Mouse (Mus musculus): ENCODE results near the gene Zfp87.

Gene Zfp87

DNA sequence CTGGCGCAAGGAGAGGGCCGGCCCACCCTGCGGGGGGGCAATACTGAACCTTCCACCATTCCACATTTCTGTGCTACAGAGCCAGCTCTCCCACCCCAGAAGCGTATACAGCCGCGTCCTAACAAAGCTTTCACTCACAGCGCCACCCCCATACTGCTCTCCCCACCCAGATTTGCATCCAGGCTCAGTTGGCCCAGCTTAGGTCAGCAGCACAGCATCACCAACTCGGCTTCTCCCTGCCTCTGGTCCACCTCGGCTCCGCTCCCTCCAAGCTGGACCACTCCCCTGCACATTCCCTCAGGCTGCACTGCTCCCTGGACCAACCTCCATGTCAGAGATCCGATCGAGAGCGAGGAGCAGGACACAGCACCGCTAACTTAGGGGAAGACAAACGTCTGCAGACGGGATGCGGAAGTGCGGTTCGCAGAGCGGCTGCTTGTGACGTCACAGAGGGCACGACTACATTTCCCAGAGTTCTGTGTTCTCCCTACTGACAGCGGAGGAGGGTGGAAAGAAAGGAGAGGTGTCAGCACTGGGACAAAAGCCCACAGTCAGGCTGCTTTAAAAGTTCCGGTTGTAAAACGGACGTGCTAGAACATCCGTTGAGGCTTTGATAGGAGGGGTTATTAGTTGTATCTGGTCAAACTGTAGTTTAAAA, at the start of gene Zfp87, which contains the start of gene Gm26965:
Gene Zfp87 (minus strand): TSS at position 425 of the 658 bp plus-strand sequence.
Gene Gm26965 (minus strand): TSS at position 399 of the 658 bp plus-strand sequence.
- peak; percentile 84 for DNase-seq (ENCODE audit: low read depth)

DNA sequence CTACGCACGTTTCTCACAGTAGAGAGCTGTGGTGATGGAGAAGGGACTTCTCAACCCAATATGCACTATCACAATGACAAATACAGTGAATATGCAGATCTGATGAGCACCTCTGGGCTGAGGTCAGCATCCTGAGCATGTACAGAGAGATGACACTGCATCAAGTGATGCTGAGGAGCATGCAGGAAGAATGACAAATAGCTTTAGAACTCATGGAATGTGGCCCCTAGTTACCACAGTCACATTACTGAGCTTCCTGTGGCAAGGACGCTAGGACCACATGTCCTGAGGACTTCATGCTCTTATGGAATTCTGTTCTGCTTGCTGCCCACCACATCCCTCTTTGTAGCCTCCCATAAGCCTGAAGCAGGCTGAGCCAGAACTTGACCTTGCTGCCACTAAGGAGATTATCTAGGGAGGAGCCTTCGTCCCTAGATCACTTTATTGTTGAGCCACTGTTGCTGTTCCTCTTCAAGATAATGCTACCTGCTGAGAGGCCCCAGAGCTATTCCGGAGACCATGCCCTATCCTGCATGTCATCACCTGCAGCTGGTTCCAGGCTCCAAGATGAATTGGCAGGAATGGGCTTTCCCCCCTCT, 46.7 kb upstream of the Zfp87 start:
- DNase-seq (ENCODE audit: low read depth), result no peak

DNA sequence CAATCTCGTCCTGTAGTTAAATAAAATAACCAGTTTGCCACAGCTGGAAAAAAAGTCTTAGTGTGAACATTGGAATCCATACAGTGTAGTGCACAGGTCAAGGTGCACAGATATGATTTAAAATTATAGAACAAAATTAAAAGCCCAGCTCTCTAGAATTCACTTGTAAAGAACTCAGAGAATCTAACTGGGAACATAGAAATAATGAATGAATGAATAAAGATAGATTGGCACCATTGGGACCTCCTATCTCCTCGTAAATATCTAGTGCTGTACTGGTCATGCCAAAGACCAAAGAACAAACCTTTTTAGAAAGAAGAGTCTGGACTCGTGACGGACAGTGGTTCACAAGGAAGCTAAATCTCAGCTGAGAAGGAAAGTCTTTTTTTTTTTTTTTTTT, 27.8 kb upstream of the Zfp87 start, which contains the start of gene Zfp748:
Gene Zfp748 (minus strand): TSS at position 101 of the 400 bp plus-strand sequence.
- DNase-seq (ENCODE audit: low read depth), result no peak

DNA sequence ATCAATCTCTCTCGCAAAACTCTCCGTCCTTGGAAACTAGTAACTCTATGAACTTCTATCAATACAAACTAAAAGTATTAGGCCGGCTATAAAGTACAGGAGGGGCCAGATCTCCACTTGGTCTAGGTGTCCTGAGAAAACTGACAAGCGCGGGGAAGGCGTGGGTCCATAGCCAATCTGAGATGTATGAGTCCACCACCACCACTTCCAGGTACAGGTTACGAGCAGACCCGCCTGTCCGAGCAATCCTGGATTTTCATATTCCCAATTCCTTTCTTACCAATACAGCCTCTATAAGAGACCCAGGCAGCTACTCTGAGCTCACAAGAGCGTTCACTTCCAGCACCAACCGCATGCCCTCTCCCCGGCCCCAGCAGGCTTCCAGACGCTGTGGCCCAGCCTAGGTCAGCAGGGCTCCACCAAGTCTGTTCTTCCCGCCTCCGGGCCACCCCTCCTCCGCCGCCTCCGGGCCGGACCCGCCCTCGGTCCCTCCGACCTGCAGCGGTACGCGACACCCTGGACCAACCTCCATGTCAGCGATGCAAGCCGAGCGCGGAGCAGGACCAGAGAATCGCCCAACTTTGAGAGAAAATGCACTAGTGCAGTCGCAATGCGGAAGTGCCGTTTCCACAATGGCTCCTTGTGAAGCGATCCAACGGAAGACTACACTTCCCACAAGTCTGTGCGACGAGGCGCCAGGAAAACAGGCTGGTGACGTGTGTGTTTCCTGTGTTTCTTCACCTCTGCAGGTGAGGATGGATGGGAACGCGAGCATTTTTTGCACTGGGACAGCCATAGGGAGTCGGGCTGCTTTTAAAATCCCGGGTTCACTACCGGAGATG, 26.7 kb upstream of the Zfp87 start:
- DNase-seq (ENCODE audit: low read depth), result peak; percentile 84

DNA sequence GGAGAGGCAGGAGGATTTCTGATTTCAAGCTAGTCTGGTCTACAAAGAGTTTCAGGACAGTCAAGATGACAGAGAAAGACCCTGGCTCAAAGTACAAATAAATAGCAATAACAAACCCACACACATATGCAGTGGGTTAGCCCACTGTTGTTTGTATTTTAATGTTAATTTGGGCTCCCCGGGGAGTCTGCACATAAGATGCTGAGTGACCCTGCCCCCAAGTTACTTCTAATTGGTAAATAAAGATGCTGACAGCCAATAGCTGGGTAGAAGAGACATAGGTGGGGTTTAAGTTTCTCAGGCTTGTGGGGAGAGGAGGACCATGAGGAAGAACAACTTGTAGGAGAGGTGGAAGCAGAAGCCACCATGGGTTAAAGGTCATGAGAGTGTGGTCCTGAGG, 20.0 kb upstream of the Zfp87 start:
- DNase-seq (ENCODE audit: low read depth), result no peak

DNA sequence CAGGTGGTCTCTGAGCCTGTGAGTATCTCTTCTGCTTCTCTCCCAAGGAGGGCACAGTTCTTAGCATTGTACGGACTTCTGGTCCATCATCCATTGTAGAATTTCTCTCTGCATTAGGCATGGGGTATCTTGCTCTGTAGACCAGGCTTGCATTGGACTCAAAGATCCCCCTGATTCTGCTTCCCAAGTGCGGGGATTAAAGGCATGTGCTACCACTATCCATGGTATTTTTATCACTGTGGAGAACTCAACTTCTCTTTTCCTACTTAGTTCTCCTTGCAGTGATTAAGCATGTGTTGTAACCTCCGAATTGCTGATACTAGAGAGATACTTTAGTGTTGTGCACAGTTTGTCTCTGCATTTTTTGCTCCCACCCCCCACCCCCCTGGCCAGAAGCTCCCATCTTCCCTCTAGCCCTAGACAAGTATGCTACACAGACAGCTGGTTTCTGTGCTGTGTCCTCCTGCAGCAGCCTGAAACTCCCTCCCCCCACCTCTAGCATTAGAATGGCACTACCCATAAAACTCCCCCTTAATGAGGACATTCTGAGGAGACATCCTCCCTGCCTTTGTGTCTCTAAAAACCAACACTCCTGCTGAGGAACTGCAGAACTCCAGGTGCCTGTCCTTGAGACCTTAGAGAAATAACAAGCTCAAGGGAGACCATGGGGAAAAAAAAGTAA, 1.2 kb upstream of the Zfp87 start:
- no peak for DNase-seq (ENCODE audit: low read depth)

DNA sequence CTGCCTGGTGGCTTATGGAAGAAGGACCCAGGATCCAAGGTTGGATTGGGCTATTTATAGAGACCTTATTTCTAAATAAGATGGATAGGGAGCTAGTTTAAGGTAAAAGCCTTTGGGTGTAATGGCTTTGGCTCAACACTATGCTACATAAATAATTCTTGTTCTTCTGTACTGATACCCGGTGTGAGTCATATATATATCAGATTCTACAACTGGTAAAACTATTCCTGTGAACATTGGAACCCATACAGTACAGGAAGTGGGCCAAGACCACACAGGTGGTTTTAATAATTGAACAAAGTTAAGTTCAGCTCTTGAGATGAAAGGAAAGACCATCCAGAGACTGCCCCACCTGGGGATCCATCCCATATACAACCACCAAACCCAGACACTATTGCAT, 25.1 kb downstream of the Zfp87 start:
- no peak for DNase-seq (ENCODE audit: low read depth)

DNA sequence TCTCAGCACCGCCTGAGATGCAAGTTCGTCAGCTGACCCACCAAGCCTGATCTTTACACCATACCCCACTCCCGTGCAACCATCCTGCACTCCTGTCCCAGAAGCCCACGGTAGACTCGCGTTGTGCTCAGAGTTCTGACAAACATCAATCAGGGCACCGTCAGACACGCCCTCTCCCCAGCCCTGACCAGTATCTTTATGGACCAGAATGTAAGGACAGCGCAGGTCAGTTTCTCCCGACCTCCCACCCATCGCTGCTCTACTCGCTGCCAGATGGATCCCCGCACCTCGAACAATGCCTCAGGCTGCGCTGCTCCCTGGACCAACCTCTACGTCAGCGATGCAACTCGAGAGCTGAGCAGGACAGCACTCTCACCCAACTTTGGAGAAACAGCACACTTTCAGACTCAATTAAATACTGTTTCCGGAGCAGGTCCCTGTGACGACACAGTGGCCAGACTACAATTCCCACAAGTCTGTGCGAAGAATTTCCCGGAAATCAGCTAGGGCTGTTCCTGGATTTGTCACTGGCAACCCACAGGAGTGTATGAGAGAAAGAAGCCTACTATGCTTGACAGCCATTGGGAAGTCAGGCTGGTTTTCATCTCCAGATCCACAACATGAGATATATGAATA, 25.8 kb downstream of the Zfp87 start, which contains the start of gene Zfp58:
Gene Zfp58 (minus strand): TSS at position 472 of the 636 bp plus-strand sequence.
- peak; percentile 80 for DNase-seq (ENCODE audit: low read depth)

DNA sequence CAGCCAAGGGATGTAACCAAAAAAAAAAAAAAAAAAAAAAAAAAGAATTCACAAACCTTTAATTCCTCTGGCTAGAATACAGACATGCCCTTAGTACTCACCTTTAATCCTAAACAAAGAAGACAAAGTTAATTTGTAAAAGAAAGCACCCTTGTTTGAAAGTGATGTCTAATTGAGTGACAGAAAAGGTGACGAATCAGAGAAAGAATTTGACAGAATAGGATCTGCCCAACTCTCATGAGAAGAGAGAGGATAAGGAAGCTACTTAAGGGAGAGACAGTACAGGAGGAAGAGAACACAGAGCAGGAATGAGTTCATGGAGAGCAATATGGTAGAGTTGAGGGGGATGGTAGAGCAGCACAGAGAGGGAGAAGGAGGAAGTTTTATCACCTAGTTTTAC, 30.3 kb downstream of the Zfp87 start:
- no peak for DNase-seq (ENCODE audit: low read depth)

DNA sequence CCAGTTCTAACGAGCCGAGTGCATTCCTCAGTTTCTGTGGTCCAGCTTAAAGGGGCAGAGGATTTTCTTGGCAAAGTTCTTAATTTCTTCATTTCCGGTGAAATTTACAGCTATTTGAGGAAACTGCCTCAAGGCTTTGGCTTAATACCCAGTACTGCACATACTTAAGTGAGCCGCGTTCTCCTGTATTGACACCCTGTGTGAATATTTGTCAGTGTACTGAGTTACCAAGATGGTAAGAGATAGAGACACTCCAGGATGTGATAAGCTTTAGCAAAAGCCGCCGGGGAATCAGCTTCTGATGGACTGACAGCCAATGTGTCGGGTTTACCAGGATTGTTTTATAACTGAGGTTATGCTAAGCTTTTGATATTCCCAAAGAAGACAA, 41.6 kb downstream of the Zfp87 start:
- DNase-seq (ENCODE audit: low read depth), result peak; percentile 11

DNA sequence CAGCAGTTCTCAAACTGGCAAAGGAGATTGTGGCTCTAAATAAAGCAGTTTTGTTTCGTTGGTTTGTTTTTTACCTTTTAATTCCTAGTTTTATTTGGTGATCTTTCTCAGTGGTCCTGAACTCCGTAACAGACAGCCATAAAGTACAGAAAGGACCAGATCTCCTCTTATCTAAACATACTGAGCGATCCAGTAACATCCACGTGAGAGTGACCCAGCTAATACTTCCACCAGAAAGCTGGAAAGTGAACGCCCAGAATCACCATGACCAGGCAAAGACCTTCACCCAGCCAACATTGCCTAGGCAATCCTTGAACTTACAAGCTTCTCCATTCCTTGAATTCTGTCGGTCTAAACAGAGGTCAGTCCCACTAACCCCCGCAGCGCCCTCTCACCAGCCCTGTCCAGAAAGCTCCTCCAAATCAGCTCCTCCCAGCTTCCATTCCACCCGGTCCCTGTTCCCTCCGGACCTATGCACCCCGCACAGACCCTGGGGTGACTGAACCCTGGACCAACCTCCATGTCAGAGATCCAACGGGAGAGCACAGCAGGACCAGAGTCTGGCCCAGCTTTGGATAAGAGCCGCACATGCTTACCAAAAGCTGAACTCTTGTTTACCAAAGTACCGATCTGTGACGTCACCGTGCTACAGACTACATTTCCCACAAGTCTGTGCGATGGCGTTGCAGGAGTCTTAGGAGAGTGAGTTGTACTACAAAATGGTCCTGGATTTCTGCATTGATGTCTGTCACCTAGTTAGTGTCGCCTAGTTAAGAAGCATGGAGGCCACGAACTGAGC, 42.2 kb downstream of the Zfp87 start, which contains the start of gene Zfp874b:
Gene Zfp874b (minus strand): TSS at position 634 of the 799 bp plus-strand sequence.
- peak; percentile 89 for DNase-seq (ENCODE audit: low read depth)

DNA sequence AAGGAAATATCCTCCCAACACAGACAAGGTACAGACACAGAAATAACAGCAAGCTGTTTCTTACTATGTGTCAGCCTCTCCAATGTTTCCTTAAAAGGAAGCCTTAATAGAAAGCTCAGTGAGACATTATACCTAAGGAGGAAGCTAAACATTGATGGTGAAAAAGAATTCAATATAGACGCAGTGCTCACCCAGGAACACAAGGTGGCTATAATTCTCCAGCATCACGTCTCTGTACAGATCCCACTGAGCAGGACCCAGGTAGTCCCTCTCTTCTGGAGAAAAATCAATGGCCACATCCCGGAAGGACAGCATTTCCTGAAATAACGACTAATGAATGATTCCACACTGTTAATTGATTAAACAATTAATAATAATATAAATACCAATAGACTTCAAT, 44.4 kb downstream of the Zfp87 start:
- no peak for DNase-seq (ENCODE audit: low read depth)

DNA sequence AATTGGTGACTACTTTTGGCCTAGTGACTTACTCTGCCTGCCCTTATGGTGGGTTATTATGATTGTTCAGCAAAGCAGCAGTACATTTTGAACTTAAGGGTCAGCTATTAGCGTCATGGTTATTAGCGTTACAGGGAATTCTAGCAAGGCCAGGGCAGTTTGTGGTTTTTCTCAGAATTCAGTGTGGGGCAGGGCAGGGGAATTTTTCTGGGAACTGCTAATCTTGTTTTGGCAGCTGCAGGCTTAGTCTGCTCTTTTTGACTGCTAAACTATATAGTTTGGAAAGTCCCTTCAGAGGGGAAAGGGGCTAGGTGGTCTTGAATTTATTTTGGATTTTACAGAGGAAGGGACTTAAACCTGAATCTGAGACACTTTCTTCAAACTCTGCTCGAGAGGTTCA, 56.7 kb downstream of the Zfp87 start:
- no peak for DNase-seq (ENCODE audit: low read depth)

All from c-Kit-positive CD71-positive TER-119-negative erythroid progenitor cells, embryonic 14.5 days (primary cell).